Mouse (Mus musculus): ENCODE data around the gene Cask.

GRCm38 (mm10) chrX:13518781-13519407 lies 332.3 kb downstream of the Cask start:
- TF ChIP-seq CTCF (IDR thresholded peaks at IDR 0.05) (no peak), POLR2A (IDR thresholded peaks at IDR 0.05; ENCODE audit: insufficient read depth, low read depth, low read length) (no peak), EP300 (IDR thresholded peaks at IDR 0.05; ENCODE audit: insufficient read depth, low read depth, low read length) (no peak)

All from heart, adult 2 months (tissue).